Mouse (Mus musculus): ENCODE measurements around the gene Grk6. TPM values are rescaled to one million over a fixed set of nuclear protein-coding genes. Genes with fewer than 3 reads are reported as not detected.

Grk6 gene
- polyA plus RNA-seq, 2 experiments: 22.6 to 26.1 TPM

DNA sequence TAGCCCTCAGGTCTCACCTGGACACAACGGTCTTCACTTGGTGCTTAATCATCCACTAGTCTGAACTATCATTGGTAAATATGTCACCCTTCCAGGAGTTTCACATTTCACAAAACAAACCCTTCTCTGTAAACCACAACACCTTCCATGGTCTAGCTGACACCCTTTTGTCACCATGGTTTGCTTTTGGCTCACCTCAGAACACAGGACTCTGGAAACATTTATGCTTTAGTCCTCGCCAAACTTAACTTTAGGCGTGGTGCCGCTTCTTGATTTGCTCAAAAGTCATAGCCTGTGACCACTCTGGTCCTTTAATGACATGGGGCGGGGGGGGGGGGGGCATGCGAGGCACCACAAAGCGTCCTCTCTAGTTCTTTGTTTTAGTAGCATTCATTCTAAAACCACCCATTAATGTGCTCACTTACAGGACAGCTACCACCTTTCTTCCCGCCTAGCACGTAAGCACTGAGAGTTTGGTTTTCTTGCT, 1.0 kb upstream of the Grk6 start:
- Histone ChIP-seq H3K36me3 (replicated peaks; ENCODE audit: control insufficient read depth, insufficient read depth, low read depth) (no peaks in the 10 kb centered on the region), H3K4me2 (ENCODE audit: low read depth) (peak overlapping the region; percentile 85), H3K9me3 (ENCODE audit: control insufficient read depth, low read length) (no peaks in the 10 kb centered on the region), H3K4me1 (replicated peaks; ENCODE audit: control insufficient read depth in 2 of 2, insufficient read depth in 2 of 2, low read length in 1 of 2) (peaks cover 20 to 34% of the 10 kb centered on the region in 2 experiments), H3K9ac (replicated peaks) (peak overlapping the region; percentile 35; the same call in 1 of the 2 replicates), H3K4me3 (ENCODE audit: insufficient read depth in 1 of 2, low read depth in 2 of 2, low read length in 2 of 2) (peak overlapping the region; percentile 79 to 80; a peak in 3 of 4 replicates), H3K27me3 (ENCODE audit: control insufficient read depth, insufficient read depth, low read length) (no peaks in the 10 kb centered on the region), H3K27ac (no peak overlapping the region)
- DNase-seq (ENCODE audit: low read depth in 3 of 3, low spot score in 3 of 3) (no peak), ATAC-seq (ENCODE audit: insufficient read depth) (no peak)
- WGBS (ENCODE audit: insufficient replicate concordance): 32% methylated on average over 9 of the region's 9 CpGs
- no peak for TF ChIP-seq EP300 (IDR thresholded peaks at IDR 0.05; ENCODE audit: low read depth)
- TF ChIP-seq CTCF (IDR thresholded peaks at IDR 0.05; ENCODE audit: low read depth): no peak

DNA sequence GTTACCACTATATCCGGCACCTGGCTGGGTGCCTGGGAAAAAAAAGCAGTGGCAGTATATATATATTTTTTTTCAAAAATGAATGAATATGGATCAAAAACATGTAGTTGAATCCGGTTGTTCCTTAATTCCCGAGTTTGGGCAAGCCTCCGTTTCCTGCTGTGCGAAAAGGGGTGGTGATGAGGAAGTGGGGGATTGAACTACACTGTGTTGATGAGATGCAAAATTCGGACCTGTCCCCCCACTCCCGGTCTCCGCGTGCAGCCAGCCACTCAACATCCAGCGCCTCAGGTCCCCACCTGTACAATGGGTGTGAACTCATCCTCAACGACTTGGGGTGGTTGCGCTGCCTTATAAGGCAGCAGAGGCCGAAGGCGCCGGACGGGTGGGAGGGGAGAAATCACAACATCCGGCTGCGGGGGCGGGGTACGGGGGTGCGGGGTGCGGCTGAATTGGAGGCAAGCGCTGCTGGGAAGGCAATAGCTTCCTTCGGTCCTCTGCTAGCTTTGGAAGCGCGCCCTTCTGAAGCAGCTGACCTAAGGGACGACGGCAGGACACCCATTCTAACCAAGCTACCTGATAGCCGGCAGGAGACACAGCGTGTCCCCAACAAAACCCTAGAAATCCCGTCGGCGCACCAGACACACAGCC, 461 bp upstream of the Grk6 start:
- H3K4me2 ChIP-seq (ENCODE audit: low read depth): peak overlapping the region; percentile 85
- H3K36me3 ChIP-seq (replicated peaks; ENCODE audit: control insufficient read depth, insufficient read depth, low read depth): no peaks in the 10 kb centered on the region
- H3K9me3 ChIP-seq (ENCODE audit: control insufficient read depth, low read length): no peaks in the 10 kb centered on the region
- H3K27me3 ChIP-seq (ENCODE audit: control insufficient read depth, insufficient read depth, low read length): no peaks in the 10 kb centered on the region
- DNase-seq (ENCODE audit: low read depth in 3 of 3, low spot score in 3 of 3): peak in 1 of 3 experiments; percentile 60
- 2% methylated on average over 33 of the region's 33 CpGs for WGBS (ENCODE audit: insufficient replicate concordance)
- ATAC-seq (ENCODE audit: insufficient read depth): peak; percentile 44
- H3K27ac ChIP-seq: peak overlapping the region; percentile 90
- peaks cover 20 to 39% of the 10 kb centered on the region in 2 experiments for H3K4me1 ChIP-seq (replicated peaks; ENCODE audit: control insufficient read depth in 2 of 2, insufficient read depth in 2 of 2, low read length in 1 of 2)
- no peak for TF ChIP-seq CTCF (IDR thresholded peaks at IDR 0.05; ENCODE audit: low read depth)
- TF ChIP-seq EP300 (IDR thresholded peaks at IDR 0.05; ENCODE audit: low read depth): no peak
- peak overlapping the region; percentile 35 for H3K9ac ChIP-seq (replicated peaks)
- peak overlapping the region; percentile 79 to 80 for H3K4me3 ChIP-seq (ENCODE audit: insufficient read depth in 1 of 2, low read depth in 2 of 2, low read length in 2 of 2)

DNA sequence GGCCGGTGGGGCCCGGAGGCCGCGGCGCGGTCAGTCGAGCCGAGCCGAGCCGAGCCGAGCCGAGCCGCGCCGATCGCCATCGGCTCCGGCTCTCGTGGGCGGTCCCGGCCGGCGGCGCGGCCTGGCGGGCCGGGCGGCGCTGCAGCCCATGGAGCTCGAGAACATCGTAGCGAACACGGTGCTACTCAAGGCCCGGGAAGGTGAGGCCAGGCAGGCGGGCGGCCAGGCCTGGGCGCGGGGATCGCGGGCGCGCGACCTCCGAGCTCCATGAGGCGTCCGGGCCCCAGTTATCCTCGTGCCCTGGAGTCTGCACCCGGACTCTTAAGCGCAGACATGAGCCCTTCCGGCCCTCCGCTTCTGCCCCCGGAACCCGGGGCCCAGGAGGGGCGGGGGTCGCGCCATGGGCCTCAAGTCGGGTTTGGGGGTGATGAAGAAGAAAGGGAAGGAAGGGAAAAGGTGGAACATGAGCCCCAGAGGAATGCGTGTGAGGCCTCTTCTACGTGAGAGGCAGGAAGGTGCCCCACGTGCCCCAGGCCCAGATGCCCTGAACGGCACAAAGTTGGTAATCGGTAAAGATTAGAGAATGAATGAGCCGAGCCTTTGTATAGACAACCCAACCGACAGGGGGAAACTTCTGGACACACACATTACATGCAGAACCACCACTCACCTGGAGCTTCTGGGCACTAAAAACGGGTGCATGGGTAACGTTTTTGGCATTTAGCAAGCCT, 654 bp downstream of the Grk6 start:
- Histone ChIP-seq H3K9me3 (ENCODE audit: control insufficient read depth, low read length) (no peaks in the 10 kb centered on the region), H3K27ac (peak overlapping the region; percentile 90), H3K4me3 (ENCODE audit: insufficient read depth in 1 of 2, low read depth in 2 of 2, low read length in 2 of 2) (peak overlapping the region; percentile 79 to 86), H3K36me3 (replicated peaks; ENCODE audit: control insufficient read depth, insufficient read depth, low read depth) (peaks cover 10% of the 10 kb centered on the region), H3K27me3 (ENCODE audit: control insufficient read depth, insufficient read depth, low read length) (no peaks in the 10 kb centered on the region), H3K4me2 (ENCODE audit: low read depth) (peak overlapping the region; percentile 85), H3K9ac (replicated peaks) (peak overlapping the region; percentile 96), H3K4me1 (replicated peaks; ENCODE audit: control insufficient read depth in 2 of 2, insufficient read depth in 2 of 2, low read length in 1 of 2) (peaks cover 25 to 43% of the 10 kb centered on the region in 2 experiments)
- peak in 1 of 3 experiments; percentile 41 for DNase-seq (ENCODE audit: low read depth in 3 of 3, low spot score in 3 of 3)
- no peak for TF ChIP-seq EP300 (IDR thresholded peaks at IDR 0.05; ENCODE audit: low read depth)
- no peak; the same call in 1 of the 2 replicates for TF ChIP-seq CTCF (IDR thresholded peaks at IDR 0.05; ENCODE audit: low read depth)
- WGBS (ENCODE audit: insufficient replicate concordance): under 1% methylated on average over 46 of the region's 66 CpGs
- no peak for ATAC-seq (ENCODE audit: insufficient read depth)

DNA sequence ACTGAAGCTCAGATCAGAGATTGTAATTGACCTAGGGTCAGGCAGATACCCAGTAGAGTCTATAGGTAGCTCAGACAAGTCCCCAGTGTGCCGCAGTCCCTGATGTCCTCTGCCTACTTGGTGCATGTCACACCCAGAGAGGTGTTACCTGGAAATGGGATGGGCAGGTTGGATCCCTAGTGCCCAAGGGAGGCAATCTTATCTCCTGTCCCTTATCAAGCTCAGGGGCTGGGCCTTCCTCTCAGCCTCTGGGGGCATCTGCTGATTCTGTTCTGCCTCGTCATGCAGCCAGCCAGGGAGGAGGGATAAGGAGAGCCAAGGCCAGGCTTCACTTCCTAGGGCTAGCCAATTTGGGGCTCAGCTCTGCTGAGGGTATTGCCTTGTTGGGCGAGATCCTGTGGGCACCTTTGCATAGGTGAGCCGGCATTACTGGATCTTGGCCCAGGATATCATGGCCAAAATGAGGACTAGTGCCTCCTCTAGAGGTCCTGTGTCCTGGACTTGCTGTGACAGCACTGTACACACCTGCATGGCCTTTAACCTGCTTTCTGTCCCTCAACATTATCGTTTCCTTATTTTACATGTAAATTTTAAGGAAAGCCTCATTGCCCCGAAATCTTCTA, 1.7 kb downstream of the Grk6 start:
- H3K4me1 ChIP-seq (replicated peaks; ENCODE audit: control insufficient read depth in 2 of 2, insufficient read depth in 2 of 2, low read length in 1 of 2): peaks cover 25 to 43% of the 10 kb centered on the region in 2 experiments
- peak; percentile 76 to 85 (median 77) for DNase-seq (ENCODE audit: low read depth in 3 of 3, low spot score in 3 of 3)

More for the DNA sequence above, 1.7 kb downstream of the Grk6 start:
- peak overlapping the region; percentile 79 to 86 for H3K4me3 ChIP-seq (ENCODE audit: insufficient read depth in 1 of 2, low read depth in 2 of 2, low read length in 2 of 2)
- ATAC-seq (ENCODE audit: insufficient read depth): peak; percentile 50
- H3K27ac ChIP-seq: peak overlapping the region; percentile 90
- TF ChIP-seq CTCF (IDR thresholded peaks at IDR 0.05; ENCODE audit: low read depth) (no peak; the same call in 1 of the 2 replicates), EP300 (IDR thresholded peaks at IDR 0.05; ENCODE audit: low read depth) (peak; percentile 53; the same call in 1 of the 2 replicates)
- H3K36me3 ChIP-seq (replicated peaks; ENCODE audit: control insufficient read depth, insufficient read depth, low read depth): peaks cover 20% of the 10 kb centered on the region
- H3K9me3 ChIP-seq (ENCODE audit: control insufficient read depth, low read length): no peaks in the 10 kb centered on the region
- H3K27me3 ChIP-seq (ENCODE audit: control insufficient read depth, insufficient read depth, low read length): no peaks in the 10 kb centered on the region
- peak overlapping the region; percentile 85 for H3K4me2 ChIP-seq (ENCODE audit: low read depth)
- 40% methylated on average over 6 of the region's 6 CpGs for WGBS (ENCODE audit: insufficient replicate concordance)
- H3K9ac ChIP-seq (replicated peaks): peak overlapping the region; percentile 96

All from liver, embryonic 14.5 days (tissue).